Mouse (Mus musculus): ENCODE results near the gene Bcl2.
"Not testable (repeated sequence)": the region's sequence is repeated elsewhere in the genome, so short reads cannot be mapped to it uniquely, and the experiment has no call there.

Gene Bcl2

GRCm38 (mm10) chr1:106713621-106714529, at the start of gene Bcl2:
Bcl2 (minus strand) TSS chr1:106714274.
- DNase-seq (ENCODE audit: low read depth, low spot score): peak; percentile 71

- no peak for DNase-seq (ENCODE audit: low read depth, low spot score)
Measured at GRCm38 (mm10) chr1:106760750-106761149, 46.7 kb upstream of the Bcl2 start.

- DNase-seq (ENCODE audit: low read depth, low spot score): peak; percentile 96
Measured at GRCm38 (mm10) chr1:106759572-106760435, 45.7 kb upstream of the Bcl2 start, which contains the start of gene Kdsr. Kdsr (minus strand) TSS chr1:106759727.

GRCm38 (mm10) chr1:106758734-106759571, 44.9 kb upstream of the Bcl2 start:
- DNase-seq (ENCODE audit: low read depth, low spot score): peak; percentile 29

- DNase-seq (ENCODE audit: low read depth, low spot score): no peak
Measured at GRCm38 (mm10) chr1:106756633-106757032, 42.6 kb upstream of the Bcl2 start.

- DNase-seq (ENCODE audit: low read depth, low spot score): no peak
Measured at GRCm38 (mm10) chr1:106752013-106752412, 37.9 kb upstream of the Bcl2 start.

- no peak for DNase-seq (ENCODE audit: low read depth, low spot score)
Measured at GRCm38 (mm10) chr1:106750656-106751055, 36.6 kb upstream of the Bcl2 start.

- DNase-seq (ENCODE audit: low read depth, low spot score): no peak
Measured at GRCm38 (mm10) chr1:106748555-106749315, 34.7 kb upstream of the Bcl2 start.

- no peak for DNase-seq (ENCODE audit: low read depth, low spot score)
Measured at GRCm38 (mm10) chr1:106742980-106743379, 28.9 kb upstream of the Bcl2 start.

GRCm38 (mm10) chr1:106740735-106741134, 26.7 kb upstream of the Bcl2 start:
- no peak for DNase-seq (ENCODE audit: low read depth, low spot score)

- no peak for DNase-seq (ENCODE audit: low read depth, low spot score)
Measured at GRCm38 (mm10) chr1:106739810-106740209, 25.7 kb upstream of the Bcl2 start.

- no peak for DNase-seq (ENCODE audit: low read depth, low spot score)
Measured at GRCm38 (mm10) chr1:106738092-106738491, 24.0 kb upstream of the Bcl2 start.

GRCm38 (mm10) chr1:106736211-106736610, 22.1 kb upstream of the Bcl2 start:
- no peak for DNase-seq (ENCODE audit: low read depth, low spot score)

GRCm38 (mm10) chr1:106735586-106735985, 21.5 kb upstream of the Bcl2 start:
- DNase-seq (ENCODE audit: low read depth, low spot score): peak; percentile 60

- no peak for DNase-seq (ENCODE audit: low read depth, low spot score)
Measured at GRCm38 (mm10) chr1:106722061-106722460, 8.0 kb upstream of the Bcl2 start.

GRCm38 (mm10) chr1:106717736-106718135, 3.7 kb upstream of the Bcl2 start:
- DNase-seq (ENCODE audit: low read depth, low spot score): not testable (repeated sequence)

- peak; percentile 73 for DNase-seq (ENCODE audit: low read depth, low spot score)
Measured at GRCm38 (mm10) chr1:106717071-106717601, 3.1 kb upstream of the Bcl2 start.

GRCm38 (mm10) chr1:106716141-106716540, 2.1 kb upstream of the Bcl2 start:
- no peak for DNase-seq (ENCODE audit: low read depth, low spot score)

- no peak for DNase-seq (ENCODE audit: low read depth, low spot score)
Measured at GRCm38 (mm10) chr1:106715111-106716083, 1.3 kb upstream of the Bcl2 start.

All from mesoderm, embryonic 11.5 days (tissue).